Mouse (Mus musculus) C2C12 (cell line): ENCODE measurements around the gene Adora2a. TPM values are rescaled to one million over a fixed set of nuclear protein-coding genes. Genes with fewer than 3 reads are reported as not detected.
A peak's percentile ranks its signal among the peaks of the same experiment; 100 is the strongest.

Experiments used
- H3K27me3 ChIP-seq: one replicate; pipeline ENCODE4 v1.6.1; 2011; ENCODE audit not compliant: control insufficient read depth, insufficient read depth, insufficient read length
- H3K36me3 ChIP-seq: one replicate; pipeline ENCODE4 v1.6.1; 2011; ENCODE audit not compliant: control insufficient read depth, insufficient read depth
- H3K4me3 ChIP-seq: one replicate; pipeline ENCODE4 v1.5.1; 2011; ENCODE audit warnings: mild to moderate bottlenecking, control low read depth; ENCODE audit not compliant: poor library complexity, insufficient read depth, severe bottlenecking
- H3K79me2 ChIP-seq: one replicate; pipeline ENCODE4 v1.6.1; 2011; ENCODE audit not compliant: control insufficient read depth, insufficient read depth
- H3K79me3 ChIP-seq: one replicate; pipeline ENCODE4 v1.6.1; 2011; ENCODE audit warnings: low read depth, control low read depth
- H3ac ChIP-seq: one replicate; pipeline ENCODE3; 2011; ENCODE audit warnings: low read depth; ENCODE audit not compliant: control insufficient read depth, insufficient read length
- CEBPB ChIP-seq: IDR thresholded peaks from one replicate; pipeline ENCODE4 v1.6.1; 2011; ENCODE audit warnings: low read depth, mild to moderate bottlenecking, control low read depth, moderate library complexity
- CTCF ChIP-seq: IDR thresholded peaks from one replicate; pipeline ENCODE4 v1.5.1; 2011; ENCODE audit not compliant: control insufficient read depth, insufficient read depth, insufficient read length
- FOSL1 ChIP-seq: IDR thresholded peaks from one replicate; pipeline ENCODE4 v1.8.0; 2011; ENCODE audit warnings: mild to moderate bottlenecking, low read length; ENCODE audit not compliant: poor library complexity, insufficient read depth, severe bottlenecking
- MAX ChIP-seq: IDR thresholded peaks from one replicate; pipeline ENCODE4 v1.6.1; 2011; ENCODE audit warnings: mild to moderate bottlenecking, control low read depth
- MYOD1 ChIP-seq: IDR thresholded peaks from one replicate; pipeline ENCODE4 v1.6.1; 2011; ENCODE audit warnings: low read depth; ENCODE audit not compliant: control insufficient read depth, insufficient read length
- MYOG ChIP-seq: IDR thresholded peaks from one replicate; pipeline ENCODE4 v1.6.1; 2011; ENCODE audit not compliant: control insufficient read depth, insufficient read length; ENCODE audit errors: extremely low read depth
- USF1 ChIP-seq: IDR thresholded peaks from one replicate; pipeline ENCODE4 v1.6.1; 2011; ENCODE audit warnings: low read depth, mild to moderate bottlenecking, control low read depth, moderate library complexity
- polyA plus RNA-seq: library from polyadenylated mRNA; unstranded; fragments of >200 nt; fragmentation: generic; extraction: Trizol; gene quantifications from one replicate; pipeline ENCODE4 v1.2.1, GENCODE M21; 2012; ENCODE audit warnings: missing spikeins

Adora2a gene
- polyA plus RNA-seq, 1 experiment, result 0.66 TPM

- H3ac ChIP-seq, result no peak overlapping the region
- H3K27me3 ChIP-seq, result no peaks in the 10 kb centered on the region
- peaks cover 38% of the 10 kb centered on the region for H3K36me3 ChIP-seq
- TF ChIP-seq USF1, result no peak
- TF ChIP-seq MYOG, result no peak
- no peak for TF ChIP-seq CTCF
- TF ChIP-seq FOSL1, result no peak
- TF ChIP-seq CEBPB, result no peak
- no peak for TF ChIP-seq MAX
- TF ChIP-seq MYOD1, result no peak
- peaks cover 6% of the 10 kb centered on the region for H3K79me2 ChIP-seq
- no peaks in the 10 kb centered on the region for H3K79me3 ChIP-seq
- H3K4me3 ChIP-seq, result no peak overlapping the region
Measured at GRCm38 (mm10) chr10:75294362-75294761, 22.3 kb upstream of the Adora2a start.

GRCm38 (mm10) chr10:75294926-75295325 lies 21.8 kb upstream of the Adora2a start:
- H3K79me2 ChIP-seq, result peaks cover 6% of the 10 kb centered on the region
- no peaks in the 10 kb centered on the region for H3K27me3 ChIP-seq
- no peak for TF ChIP-seq USF1
- TF ChIP-seq MYOD1, result no peak
- no peak for TF ChIP-seq FOSL1
- no peak for TF ChIP-seq CTCF
- no peak for TF ChIP-seq MAX
- TF ChIP-seq CEBPB, result no peak
- TF ChIP-seq MYOG, result no peak
- H3K79me3 ChIP-seq, result no peaks in the 10 kb centered on the region
- H3K4me3 ChIP-seq, result no peak overlapping the region
- H3ac ChIP-seq, result no peak overlapping the region
- H3K36me3 ChIP-seq, result peaks cover 38% of the 10 kb centered on the region

GRCm38 (mm10) chr10:75298608-75299007 lies 18.1 kb upstream of the Adora2a start:
- Histone ChIP-seq H3K27me3 (no peaks in the 10 kb centered on the region), H3ac (no peak overlapping the region), H3K4me3 (no peak overlapping the region), H3K79me2 (peaks cover 26% of the 10 kb centered on the region), H3K79me3 (no peaks in the 10 kb centered on the region), H3K36me3 (peaks cover 51% of the 10 kb centered on the region)
- TF ChIP-seq FOSL1, result no peak

GRCm38 (mm10) chr10:75299785-75300418 lies 16.8 kb upstream of the Adora2a start:
- Histone ChIP-seq H3K79me3 (no peaks in the 10 kb centered on the region), H3K27me3 (no peaks in the 10 kb centered on the region), H3K4me3 (no peak overlapping the region), H3K79me2 (peaks cover 26% of the 10 kb centered on the region), H3ac (no peak overlapping the region), H3K36me3 (peaks cover 53% of the 10 kb centered on the region)
- TF ChIP-seq MYOG (no peak), FOSL1 (peak; percentile 32), CEBPB (no peak), MAX (peak; percentile 88), CTCF (no peak), MYOD1 (no peak), USF1 (peak; percentile 93)

GRCm38 (mm10) chr10:75301195-75301806 lies 15.4 kb upstream of the Adora2a start:
- H3K27me3 ChIP-seq, result no peaks in the 10 kb centered on the region
- TF ChIP-seq FOSL1, result no peak
- no peak for TF ChIP-seq MAX
- no peak for TF ChIP-seq CEBPB
- TF ChIP-seq MYOG, result no peak
- TF ChIP-seq USF1, result no peak
- no peak for TF ChIP-seq MYOD1
- TF ChIP-seq CTCF, result no peak
- peaks cover 26% of the 10 kb centered on the region for H3K79me2 ChIP-seq
- H3ac ChIP-seq, result no peak overlapping the region
- H3K79me3 ChIP-seq, result no peaks in the 10 kb centered on the region
- H3K36me3 ChIP-seq, result peaks cover 49% of the 10 kb centered on the region
- no peak overlapping the region for H3K4me3 ChIP-seq

GRCm38 (mm10) chr10:75301937-75302336 lies 14.7 kb upstream of the Adora2a start:
- H3K79me3 ChIP-seq, result no peaks in the 10 kb centered on the region
- H3K79me2 ChIP-seq, result peaks cover 26% of the 10 kb centered on the region
- no peak overlapping the region for H3ac ChIP-seq
- H3K27me3 ChIP-seq, result no peaks in the 10 kb centered on the region
- no peak for TF ChIP-seq FOSL1
- no peak for TF ChIP-seq MYOD1
- no peak for TF ChIP-seq USF1
- TF ChIP-seq CTCF, result no peak
- TF ChIP-seq MAX, result no peak
- TF ChIP-seq CEBPB, result no peak
- no peak for TF ChIP-seq MYOG
- H3K36me3 ChIP-seq, result peaks cover 51% of the 10 kb centered on the region
- H3K4me3 ChIP-seq, result no peak overlapping the region
